Mouse (Mus musculus): ENCODE results near the gene Uba7. TPM values are rescaled to one million over a fixed set of nuclear protein-coding genes. Genes with fewer than 3 reads are reported as not detected.

Uba7 gene
- total and polyA plus RNA-seq, 3 experiments: 21.3 to 27.8 (median 26.0) TPM

DNA sequence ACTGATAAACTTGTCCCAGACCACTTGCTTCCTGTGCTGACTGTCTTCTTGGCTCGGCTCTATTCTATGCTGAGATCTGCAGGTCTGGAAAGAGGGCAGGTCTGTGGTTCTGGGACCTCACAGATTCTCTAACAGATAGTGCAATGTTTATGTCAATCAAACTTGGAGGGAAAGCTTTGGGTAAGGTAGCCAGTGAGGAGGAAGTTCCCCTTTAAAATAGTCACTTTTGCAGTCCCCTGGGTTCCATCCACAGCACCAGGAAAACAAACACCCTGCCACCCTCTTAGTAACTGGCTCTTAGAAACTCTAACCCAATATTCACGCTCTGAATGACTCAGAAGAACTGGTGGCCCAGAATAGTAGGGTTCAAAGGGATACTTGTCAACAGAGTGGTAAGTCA, 19.2 kb downstream of the Uba7 start:
- TF ChIP-seq MAFK (IDR thresholded peaks at IDR 0.05; ENCODE audit: insufficient replicate concordance, low read length): no peak
- TF ChIP-seq TBP (conservative IDR thresholded peaks at IDR 0.05; ENCODE audit: low read depth, low read length): no peak
- no peak for TF ChIP-seq RCOR1 (conservative IDR thresholded peaks at IDR 0.05; ENCODE audit: low read depth, low read length)
- no peak for TF ChIP-seq HCFC1 (IDR thresholded peaks at IDR 0.05; ENCODE audit: low read depth, low read length)
- no peak for TF ChIP-seq USF2 (conservative IDR thresholded peaks at IDR 0.05; ENCODE audit: low read depth, low read length)
- TF ChIP-seq JUN (IDR thresholded peaks at IDR 0.05; ENCODE audit: insufficient read depth, low read depth, low read length): no peak
- no peak for TF ChIP-seq SIN3A (IDR thresholded peaks at IDR 0.05; ENCODE audit: low read length)
- TF ChIP-seq ELF1 (IDR thresholded peaks at IDR 0.05; ENCODE audit: low read depth, low read length): no peak
- TF ChIP-seq IRF4 (IDR thresholded peaks at IDR 0.05; ENCODE audit: low read depth, low read length): no peak
- TF ChIP-seq ZNF384 (IDR thresholded peaks at IDR 0.05; ENCODE audit: low read depth, low read length): no peak
- no peak for TF ChIP-seq ZMIZ1 (IDR thresholded peaks at IDR 0.05; ENCODE audit: low read depth, low read length)
- TF ChIP-seq RAD21 (IDR thresholded peaks at IDR 0.05; ENCODE audit: low read depth, low read length): no peak
- no peak for TF ChIP-seq POLR2A (IDR thresholded peaks at IDR 0.05; ENCODE audit: low read depth, low read length)
- TF ChIP-seq KAT2A (IDR thresholded peaks at IDR 0.05; ENCODE audit: insufficient replicate concordance, low read length): no peak
- no peak for TF ChIP-seq MEF2A (IDR thresholded peaks at IDR 0.05; ENCODE audit: borderline replicate concordance, low read depth, low read length)
- no peak for TF ChIP-seq MXI1 (IDR thresholded peaks at IDR 0.05; ENCODE audit: low read depth, low read length)
- no peaks in the 10 kb centered on the region for H3K9me3 ChIP-seq (replicated peaks; ENCODE audit: low read length)
- no peaks in the 10 kb centered on the region for H3K36me3 ChIP-seq (replicated peaks in 1 of 2; ENCODE audit: control insufficient read depth in 1 of 2, insufficient read depth in 1 of 2, low read length in 1 of 2)
- peaks cover 0 to 13% of the 10 kb centered on the region in 2 experiments; a peak in 2 of 4 replicates for H3K4me1 ChIP-seq (ENCODE audit: control insufficient read depth in 1 of 2, insufficient read depth in 2 of 2)
- no peak overlapping the region for H3K9ac ChIP-seq (ENCODE audit: insufficient read depth, low read depth)
- no peak for DNase-seq (ENCODE audit: extremely low read depth)
- H3K27ac ChIP-seq (ENCODE audit: insufficient read depth, low read depth): no peak overlapping the region
- no peaks in the 10 kb centered on the region for H3K27me3 ChIP-seq (replicated peaks)
- in situ Hi-C loops (cut with MboI; ENCODE audit: low pct_ligation_motif_present, low pct_unique_long_range_greater_than_20kb, low sequenced_read_pairs): no loop called here
- H3K4me3 ChIP-seq (replicated peaks in 1 of 3; ENCODE audit: low read depth in 2 of 3, low read length in 2 of 3, poor library complexity in 1 of 3): no peak overlapping the region
- H3K4me2 ChIP-seq (ENCODE audit: insufficient read depth, low read depth, poor library complexity, severe bottlenecking): no peak overlapping the region
- dilution Hi-C loops (cut with MboI; ENCODE audit: extremely low pct_ligation_motif_present, extremely low pct_unique_long_range_greater_than_20kb, low sequenced_read_pairs): no loop called here
- no peaks in the 10 kb centered on the region for H3K79me2 ChIP-seq (replicated peaks; ENCODE audit: control insufficient read depth, extremely low read depth, insufficient read depth, poor library complexity, severe bottlenecking)

DNA sequence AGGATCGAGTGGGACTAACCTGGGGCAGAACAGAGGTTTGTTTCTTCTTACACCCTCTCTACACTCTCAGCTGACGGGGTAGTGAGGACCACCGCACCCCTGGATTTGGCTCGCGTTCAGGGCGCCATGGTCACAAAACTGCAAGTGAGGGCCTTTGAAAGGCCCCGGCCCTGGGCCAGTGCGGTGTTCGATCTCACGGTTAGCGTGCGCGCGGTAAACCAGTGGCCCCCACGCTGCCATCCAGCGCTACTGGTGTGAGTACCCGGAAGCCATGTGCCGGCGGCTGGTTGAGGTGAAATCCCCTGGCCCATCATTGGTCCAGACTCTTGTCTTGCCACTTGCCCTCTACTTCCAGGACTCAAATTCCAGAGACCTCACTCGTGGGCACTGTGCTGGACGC, 20.2 kb downstream of the Uba7 start:
- H3K79me2 ChIP-seq (replicated peaks; ENCODE audit: control insufficient read depth, extremely low read depth, insufficient read depth, poor library complexity, severe bottlenecking): no peaks in the 10 kb centered on the region
- H3K4me1 ChIP-seq (ENCODE audit: control insufficient read depth in 1 of 2, insufficient read depth in 2 of 2): peaks cover 0 to 13% of the 10 kb centered on the region in 2 experiments; a peak in 2 of 4 replicates
- H3K4me2 ChIP-seq (ENCODE audit: insufficient read depth, low read depth, poor library complexity, severe bottlenecking): no peak overlapping the region
- in situ Hi-C loops (cut with MboI; ENCODE audit: low pct_ligation_motif_present, low pct_unique_long_range_greater_than_20kb, low sequenced_read_pairs) (loop anchor here (5.0 kb wide), 1 partner anchor 33 kb away; no protein-coding TSS in a partner anchor), dilution Hi-C loops (cut with MboI; ENCODE audit: extremely low pct_ligation_motif_present, extremely low pct_unique_long_range_greater_than_20kb, low sequenced_read_pairs) (no loop called here)
- DNase-seq (ENCODE audit: extremely low read depth): no peak
- H3K4me3 ChIP-seq (replicated peaks in 1 of 3; ENCODE audit: low read depth in 2 of 3, low read length in 2 of 3, poor library complexity in 1 of 3): no peak overlapping the region
- H3K27me3 ChIP-seq (replicated peaks): no peaks in the 10 kb centered on the region
- TF ChIP-seq RCOR1 (conservative IDR thresholded peaks at IDR 0.05; ENCODE audit: low read depth, low read length): no peak
- TF ChIP-seq NRF1 (IDR thresholded peaks at IDR 0.05; ENCODE audit: low read depth, low read length): no peak
- TF ChIP-seq TBP (conservative IDR thresholded peaks at IDR 0.05; ENCODE audit: low read depth, low read length): no peak
- TF ChIP-seq JUND (conservative IDR thresholded peaks at IDR 0.05; ENCODE audit: low read depth, low read length): no peak
- TF ChIP-seq RAD21 (IDR thresholded peaks at IDR 0.05; ENCODE audit: low read depth, low read length): no peak
- no peak for TF ChIP-seq MXI1 (IDR thresholded peaks at IDR 0.05; ENCODE audit: low read depth, low read length)
- no peak for TF ChIP-seq JUN (IDR thresholded peaks at IDR 0.05; ENCODE audit: insufficient read depth, low read depth, low read length)
- no peak for TF ChIP-seq SMC3 (IDR thresholded peaks at IDR 0.05; ENCODE audit: low read depth, low read length)
- TF ChIP-seq ZKSCAN1 (IDR thresholded peaks at IDR 0.05; ENCODE audit: borderline replicate concordance, low read depth, low read length): no peak
- TF ChIP-seq BHLHE40 (IDR thresholded peaks at IDR 0.05; ENCODE audit: low read depth, low read length): no peak
- TF ChIP-seq GABPA (IDR thresholded peaks at IDR 0.05; ENCODE audit: insufficient replicate concordance, low read depth, low read length): no peak
- no peak for TF ChIP-seq MAX (IDR thresholded peaks at IDR 0.05; ENCODE audit: low read length)
- H3K9ac ChIP-seq (ENCODE audit: insufficient read depth, low read depth): no peak overlapping the region
- H3K9me3 ChIP-seq (replicated peaks; ENCODE audit: low read length): no peaks in the 10 kb centered on the region
- no peaks in the 10 kb centered on the region for H3K36me3 ChIP-seq (replicated peaks in 1 of 2; ENCODE audit: control insufficient read depth in 1 of 2, insufficient read depth in 1 of 2, low read length in 1 of 2)
- H3K27ac ChIP-seq (ENCODE audit: insufficient read depth, low read depth): no peak overlapping the region
